Mouse (Mus musculus) G1E (cell line): ENCODE results near the gene Alad. TPM values are rescaled to one million over a fixed set of nuclear protein-coding genes. Genes with fewer than 3 reads are reported as not detected.

Source experiments
- ATAC-seq: 2 replicates; pipeline ENCODE4 v1.8.0; 2016; ENCODE audit warnings: mild to moderate bottlenecking; ENCODE audit not compliant: insufficient number of reproducible peaks, poor library complexity, low FRiP score, severe bottlenecking; ENCODE audit errors: extremely low read depth
- DNase-seq: peaks from one replicate; pipeline ENCODE4 v3.0.0; 2012; ENCODE audit warnings: low spot score
- H3K27me3 ChIP-seq: 2 replicates; pipeline ENCODE4 v1.6.1; 2012; ENCODE audit warnings: mild to moderate bottlenecking, low read length, inconsistent platforms; ENCODE audit not compliant: insufficient read depth
- H3K36me3 ChIP-seq: replicated peaks from 2 replicates; pipeline ENCODE3; 2012; ENCODE audit warnings: mild to moderate bottlenecking, inconsistent platforms
- H3K4me1 ChIP-seq: 2 replicates; pipeline ENCODE4 v1.6.1; 2012; ENCODE audit warnings: low read depth, low read length, inconsistent platforms, mixed read lengths; ENCODE audit not compliant: insufficient read depth
- H3K4me3 ChIP-seq: 2 replicates; pipeline ENCODE4 v1.5.1; 2012; ENCODE audit warnings: low read depth, mild to moderate bottlenecking, inconsistent platforms, low read length, moderate library complexity, mixed read lengths
- H3K9me3 ChIP-seq: replicated peaks from 2 replicates; pipeline ENCODE4 v1.6.1; 2012; ENCODE audit warnings: inconsistent platforms
- CTCF ChIP-seq: IDR thresholded peaks from 2 replicates; pipeline ENCODE4 v1.5.1; 2012; ENCODE audit warnings: low read depth, low read length, inconsistent platforms, mixed read lengths
- GATA1 ChIP-seq: IDR thresholded peaks from 2 replicates; pipeline ENCODE4 v1.6.1; 2012; ENCODE audit warnings: borderline replicate concordance, low read length, inconsistent platforms, mixed read lengths
- GATA2 ChIP-seq: IDR thresholded peaks from 2 replicates; pipeline ENCODE4 v1.6.1; 2012; ENCODE audit warnings: low read depth, low read length, inconsistent platforms, borderline replicate concordance
- POLR2AphosphoS5 ChIP-seq: IDR thresholded peaks from 2 replicates; pipeline ENCODE4 v1.6.1; 2012; ENCODE audit warnings: low read depth, low read length, inconsistent platforms; ENCODE audit not compliant: insufficient replicate concordance
- TAL1 ChIP-seq: conservative IDR thresholded peaks from 2 replicates; pipeline ENCODE4 v1.6.1; 2012; ENCODE audit warnings: low read depth, low read length, inconsistent platforms, mixed read lengths
- polyA plus RNA-seq: library from polyadenylated mRNA; stranded (reverse); fragments of >175 nt; gene quantifications from 2 replicates; pipeline ENCODE4 v1.2.3, GENCODE M21; 2012
- total RNA-seq, 2 experiments: library from RNA; stranded (forward) in 1 of 2; stranded (reverse) in 1 of 2; fragments of 200-1000 nt in 1 of 2; fragments of >200 nt in 1 of 2; fragmentation: Nextera tagmentation in 1 of 2; gene quantifications; 2 replicates each; pipeline ENCODE4 v1.2.3; 2014 to 2017

The Alad gene
- total and polyA plus RNA-seq, 3 experiments, result 49.4 to 196 (median 123) TPM

DNA sequence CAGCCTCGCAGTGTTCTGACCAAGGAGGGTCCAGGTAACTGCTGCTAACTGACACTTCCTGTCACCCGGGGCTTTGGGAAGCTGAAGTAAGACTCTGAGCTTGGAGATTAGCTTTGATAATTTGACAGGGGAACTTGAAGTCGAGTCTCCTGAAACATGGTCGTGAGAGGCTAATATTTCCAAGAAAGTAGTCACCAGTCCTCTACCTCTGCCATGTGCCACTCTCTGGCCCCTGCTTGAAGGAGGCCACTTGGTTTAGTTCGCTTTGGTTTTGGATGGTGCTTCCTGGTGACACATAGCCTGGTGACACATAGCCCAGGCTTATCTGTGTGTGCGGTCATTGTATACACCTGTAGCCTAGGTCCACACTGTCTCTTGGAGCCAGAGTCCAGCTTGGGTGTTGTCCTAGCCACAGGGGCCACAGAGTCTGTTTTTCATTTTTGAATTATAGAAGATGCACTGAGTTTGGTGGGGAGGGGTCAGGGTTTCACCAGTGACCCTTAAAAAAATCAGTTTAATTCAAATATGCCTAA, 40.1 kb upstream of the Alad start, which contains the start of gene Rgs3:
Rgs3 (plus strand) TSS at position 51 of the 533 bp plus-strand sequence.
- Histone ChIP-seq H3K4me3 (no peak within 1 kb of the TSS), H3K4me1 (no peaks in the 10 kb centered on the region), H3K9me3 (no peaks in the 10 kb centered on the region), H3K36me3 (no peaks in the 10 kb centered on the region), H3K27me3 (peaks cover 3% of the 10 kb centered on the region; the same call in 1 of the 2 replicates)
- DNase-seq, result no peak
- TF ChIP-seq GATA2 (no peak), GATA1 (no peak), TAL1 (no peak), POLR2AphosphoS5 (no peak), CTCF (no peak)
- ATAC-seq, result no peak

GRCm38 (mm10) chr4:62557436-62557835, 37.7 kb upstream of the Alad start:
- ATAC-seq (no peak), DNase-seq (no peak)
- no peaks in the 10 kb centered on the region for H3K27me3 ChIP-seq

GRCm38 (mm10) chr4:62551966-62552365, 32.2 kb upstream of the Alad start:
- no peaks in the 10 kb centered on the region for H3K27me3 ChIP-seq
- ATAC-seq, result no peak
- H3K9me3 ChIP-seq, result no peaks in the 10 kb centered on the region
- H3K4me3 ChIP-seq, result no peak overlapping the region
- no peaks in the 10 kb centered on the region for H3K4me1 ChIP-seq
- no peaks in the 10 kb centered on the region for H3K36me3 ChIP-seq
- TF ChIP-seq CTCF (no peak), POLR2AphosphoS5 (no peak), TAL1 (no peak), GATA1 (no peak), GATA2 (no peak)
- DNase-seq, result no peak

More at GRCm38 (mm10) chr4:62557436-62557835, 37.7 kb upstream of the Alad start:
- TF ChIP-seq CTCF (no peak), GATA2 (no peak), GATA1 (no peak), POLR2AphosphoS5 (no peak), TAL1 (no peak)
- Histone ChIP-seq H3K4me3 (no peak overlapping the region), H3K36me3 (no peaks in the 10 kb centered on the region), H3K9me3 (no peaks in the 10 kb centered on the region), H3K4me1 (no peaks in the 10 kb centered on the region)

- peaks cover 4% of the 10 kb centered on the region for H3K27me3 ChIP-seq
- H3K9me3 ChIP-seq, result no peaks in the 10 kb centered on the region
- H3K36me3 ChIP-seq, result no peaks in the 10 kb centered on the region
- DNase-seq, result no peak
- no peak overlapping the region for H3K4me3 ChIP-seq
- TF ChIP-seq GATA2 (no peak), GATA1 (no peak), CTCF (no peak), POLR2AphosphoS5 (no peak), TAL1 (no peak)
- no peaks in the 10 kb centered on the region for H3K4me1 ChIP-seq
- ATAC-seq, result no peak
Observed at GRCm38 (mm10) chr4:62544801-62545200, 25.1 kb upstream of the Alad start.

DNA sequence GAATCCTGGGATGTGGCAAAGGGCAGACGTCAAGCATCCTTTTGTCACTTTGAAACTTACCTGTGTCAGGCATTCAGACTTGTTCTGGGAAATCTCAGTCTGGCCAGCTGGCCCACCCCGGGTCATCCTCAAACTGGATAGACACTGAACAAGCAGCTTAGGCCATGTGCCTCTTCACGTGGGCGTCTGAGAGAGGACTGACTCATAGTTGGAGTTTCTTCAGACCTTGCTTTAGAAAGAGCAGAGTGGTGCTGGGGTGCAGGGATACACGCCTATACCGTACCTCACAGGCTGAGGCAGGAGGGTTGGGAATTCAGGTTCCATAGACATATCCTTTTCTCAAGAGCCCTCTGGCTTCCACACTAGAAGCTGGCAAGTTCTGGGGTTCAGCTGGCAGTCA, 24.1 kb upstream of the Alad start:
- Histone ChIP-seq H3K4me1 (no peaks in the 10 kb centered on the region), H3K36me3 (no peaks in the 10 kb centered on the region), H3K27me3 (peaks cover 4% of the 10 kb centered on the region), H3K4me3 (no peak overlapping the region), H3K9me3 (no peaks in the 10 kb centered on the region)
- no peak for TF ChIP-seq POLR2AphosphoS5
- no peak for TF ChIP-seq TAL1
- TF ChIP-seq CTCF, result no peak
- no peak for TF ChIP-seq GATA2
- no peak for TF ChIP-seq GATA1
- ATAC-seq, result no peak
- no peak for DNase-seq

GRCm38 (mm10) chr4:62541802-62542201, 22.1 kb upstream of the Alad start:
- no peaks in the 10 kb centered on the region for H3K36me3 ChIP-seq
- DNase-seq, result no peak
- no peaks in the 10 kb centered on the region for H3K4me1 ChIP-seq
- peaks cover 4% of the 10 kb centered on the region for H3K27me3 ChIP-seq
- H3K9me3 ChIP-seq, result no peaks in the 10 kb centered on the region
- TF ChIP-seq TAL1, result no peak
- no peak for TF ChIP-seq GATA2
- no peak for TF ChIP-seq POLR2AphosphoS5
- no peak for TF ChIP-seq CTCF
- TF ChIP-seq GATA1, result no peak
- ATAC-seq, result no peak
- H3K4me3 ChIP-seq, result no peak overlapping the region

DNA sequence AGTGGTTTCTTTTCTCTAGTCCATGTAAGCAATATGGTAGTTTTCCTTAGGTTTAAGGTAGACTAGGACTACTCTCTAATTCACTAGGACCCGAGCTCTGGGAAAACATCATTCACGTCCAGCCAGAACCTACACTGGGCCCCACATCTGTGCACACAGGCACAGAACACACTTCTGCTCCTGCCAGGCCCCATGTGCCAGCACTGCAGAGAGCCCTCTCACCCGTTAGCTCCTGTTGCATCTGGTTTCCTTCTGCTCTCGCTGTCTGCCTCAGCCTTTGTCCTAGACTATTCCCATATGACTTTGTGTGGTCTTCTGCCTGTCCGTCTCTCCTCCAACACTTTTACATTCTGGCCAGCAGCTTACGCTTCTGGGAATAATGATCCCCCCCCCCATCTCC, 14.0 kb upstream of the Alad start:
- no peaks in the 10 kb centered on the region for H3K9me3 ChIP-seq
- no peaks in the 10 kb centered on the region for H3K36me3 ChIP-seq
- ATAC-seq, result no peak
- no peak for DNase-seq
- H3K27me3 ChIP-seq, result peaks cover 24% of the 10 kb centered on the region
- TF ChIP-seq CTCF (no peak), GATA1 (no peak), POLR2AphosphoS5 (no peak), TAL1 (no peak), GATA2 (no peak)
- peaks cover 3% of the 10 kb centered on the region; the same call in 1 of the 2 replicates for H3K4me1 ChIP-seq
- no peak overlapping the region for H3K4me3 ChIP-seq
